Mouse (Mus musculus) left cerebral cortex, postnatal 36 days (tissue): ENCODE results near the gene Grik2. TPM values are rescaled to one million over a fixed set of nuclear protein-coding genes. Genes with fewer than 3 reads are reported as not detected.
A peak's percentile ranks its signal among the peaks of the same experiment; 100 is the strongest.

Experiments used
- DNase-seq, 2 experiments: peaks; one replicate each; pipeline ENCODE4 v3.0.0; 2021 to 2022; ENCODE audit warnings: low spot score in 2 of 2, mixed read lengths in 1 of 2
- intact Hi-C: fragments of 180-260 bp; cut with DNase I; formaldehyde crosslinking; loops from one replicate; pipeline ENCODE4 v1.15.1; 2025
- total RNA-seq, 2 experiments: library from RNA; stranded (reverse); gene quantifications; 2 replicates each; pipeline ENCODE4 v1.2.3; 2021

Gene Grik2
- total RNA-seq, 2 experiments from 2014 or later = 57.3 to 76.4 TPM

- DNase-seq = no peak
- intact Hi-C loops = no loop called here
Measured at GRCm38 (mm10) chr10:49716856-49717255, 71.7 kb downstream of the Grik2 start.

DNA sequence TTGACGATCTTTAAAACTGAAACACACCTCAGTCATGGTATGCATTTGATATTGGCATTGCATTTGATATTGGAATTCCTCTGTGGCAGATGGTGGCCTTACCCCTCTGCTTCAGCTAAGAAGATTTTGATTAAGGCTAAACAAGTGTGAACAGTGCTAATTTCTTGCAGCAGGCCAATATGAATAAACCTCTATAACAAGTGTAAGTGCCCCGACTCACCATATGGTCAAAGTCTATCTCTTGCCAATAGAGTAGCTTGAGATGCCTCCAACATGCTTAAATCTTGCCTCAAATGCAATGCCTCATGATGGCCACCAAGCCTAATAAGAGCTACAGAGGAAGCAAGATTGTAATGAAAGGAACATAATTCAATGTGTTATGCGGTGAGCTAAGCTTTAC, 78.8 kb downstream of the Grik2 start:
- no peak for DNase-seq
- intact Hi-C loops = no loop called here

DNA sequence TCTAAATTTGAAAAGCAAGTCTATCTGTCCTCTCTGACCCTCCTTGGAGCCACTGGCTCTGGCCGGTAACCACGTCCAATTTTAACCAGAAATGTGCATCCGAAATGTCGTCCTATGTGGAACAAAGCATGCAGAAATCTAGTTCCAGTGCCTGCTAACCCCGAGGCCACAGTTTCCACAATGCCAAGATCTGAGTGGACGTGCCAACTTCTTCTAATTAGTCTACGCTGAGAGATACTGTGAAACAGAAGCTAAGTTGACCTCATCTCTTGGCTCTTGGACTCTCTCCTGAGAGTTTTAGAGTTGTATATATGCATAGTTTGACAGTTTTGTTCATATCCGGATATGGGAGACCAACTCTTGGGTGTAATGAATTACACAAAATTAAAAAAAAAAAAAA, 84.1 kb downstream of the Grik2 start:
- DNase-seq = no peak
- intact Hi-C loops = no loop called here

DNA sequence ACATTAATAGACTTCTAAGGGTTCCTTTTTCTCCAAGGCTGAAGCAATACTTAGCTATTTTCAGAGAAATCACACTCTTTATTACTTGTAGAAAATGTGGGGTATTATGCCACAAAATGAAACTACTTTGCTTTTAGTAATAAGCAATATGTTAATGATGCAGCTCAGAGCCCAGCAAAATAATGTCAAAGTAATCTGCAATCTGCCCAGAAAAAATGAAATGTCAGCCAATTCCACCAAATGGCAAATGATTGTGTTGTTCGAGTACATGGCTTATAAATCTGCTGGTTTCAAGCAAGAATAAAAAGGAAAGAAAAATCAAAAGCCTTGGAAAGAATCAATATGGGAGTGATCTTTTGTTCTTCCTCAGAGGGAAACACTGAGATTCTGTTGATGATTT, 136.2 kb downstream of the Grik2 start:
- intact Hi-C loops = no loop called here
- DNase-seq = no peak

- intact Hi-C loops = no loop called here
Measured at GRCm38 (mm10) chr10:49647116-49647515, 141.4 kb downstream of the Grik2 start.

GRCm38 (mm10) chr10:49639901-49640300, 148.7 kb downstream of the Grik2 start:
- intact Hi-C loops = no loop called here

More at GRCm38 (mm10) chr10:49647116-49647515, 141.4 kb downstream of the Grik2 start:
- DNase-seq = no peak

GRCm38 (mm10) chr10:49623951-49624350, 164.6 kb downstream of the Grik2 start:
- intact Hi-C loops = no loop called here
- DNase-seq = no peak

More at GRCm38 (mm10) chr10:49639901-49640300, 148.7 kb downstream of the Grik2 start:
- no peak for DNase-seq

DNA sequence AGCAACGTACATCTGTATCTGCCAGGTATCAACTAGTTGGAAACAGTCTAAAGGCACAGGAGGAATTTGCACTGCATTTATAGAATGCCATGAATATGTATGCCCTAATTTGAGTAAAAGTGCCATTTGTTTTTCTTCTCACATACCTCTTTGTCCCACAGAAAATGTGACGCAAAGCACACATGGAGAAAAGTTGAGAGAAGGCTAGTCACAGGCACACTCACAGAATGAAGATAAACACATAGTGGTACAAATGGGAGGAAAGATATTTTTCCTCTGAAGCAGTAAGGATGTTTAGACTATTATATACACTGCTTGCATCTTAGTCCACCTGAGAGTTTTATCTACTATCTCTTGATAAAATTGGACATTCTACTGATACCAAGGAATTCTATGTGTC, 190.9 kb downstream of the Grik2 start:
- no peak for DNase-seq
- intact Hi-C loops = no loop called here

DNA sequence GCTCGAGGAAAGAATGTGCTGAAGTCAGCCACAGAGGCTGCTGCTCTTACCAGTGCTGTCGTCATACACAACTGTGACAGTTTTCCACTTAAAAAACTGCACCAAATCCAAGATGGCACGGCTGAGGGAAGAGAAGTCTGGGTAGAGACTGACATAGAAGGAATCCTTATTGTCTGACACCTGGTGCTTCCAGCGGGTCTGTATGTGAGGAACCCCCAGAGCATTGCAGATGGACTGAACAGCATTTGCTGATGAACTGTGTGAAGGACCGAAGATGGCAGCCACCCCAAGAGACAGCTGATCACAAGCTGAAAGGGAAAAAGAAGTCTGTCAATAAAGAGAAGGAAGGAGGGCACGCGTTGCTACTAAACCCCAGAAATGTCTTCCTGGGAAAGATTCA, 215.1 kb downstream of the Grik2 start:
- DNase-seq = no peak
- intact Hi-C loops = no loop called here

DNA sequence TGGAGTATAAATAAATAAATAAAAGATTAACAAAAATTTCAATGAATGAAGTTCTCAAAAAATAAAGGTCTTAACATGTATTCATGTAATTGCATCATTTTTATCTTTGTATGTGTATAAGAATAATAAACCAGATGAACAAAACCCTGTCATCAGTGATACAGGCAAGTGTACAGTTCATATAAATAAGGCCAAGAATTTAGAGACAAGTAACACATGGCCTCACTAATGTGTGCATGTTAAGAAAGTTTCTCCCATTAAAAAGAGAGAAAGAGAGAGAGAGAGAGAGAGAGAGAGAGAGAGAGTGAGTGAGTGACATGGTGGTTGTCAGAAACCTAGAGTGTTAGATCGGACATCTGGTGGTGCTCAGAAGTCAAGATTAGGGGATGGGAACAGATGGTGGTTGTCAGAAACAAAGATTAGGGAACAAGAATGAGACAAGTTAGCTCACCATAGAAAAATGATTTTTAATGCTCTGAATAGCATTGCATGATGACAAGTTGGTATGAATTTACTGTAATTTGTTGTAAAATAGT, 228.6 kb downstream of the Grik2 start:
- intact Hi-C loops = no loop called here
- no peak for DNase-seq

DNA sequence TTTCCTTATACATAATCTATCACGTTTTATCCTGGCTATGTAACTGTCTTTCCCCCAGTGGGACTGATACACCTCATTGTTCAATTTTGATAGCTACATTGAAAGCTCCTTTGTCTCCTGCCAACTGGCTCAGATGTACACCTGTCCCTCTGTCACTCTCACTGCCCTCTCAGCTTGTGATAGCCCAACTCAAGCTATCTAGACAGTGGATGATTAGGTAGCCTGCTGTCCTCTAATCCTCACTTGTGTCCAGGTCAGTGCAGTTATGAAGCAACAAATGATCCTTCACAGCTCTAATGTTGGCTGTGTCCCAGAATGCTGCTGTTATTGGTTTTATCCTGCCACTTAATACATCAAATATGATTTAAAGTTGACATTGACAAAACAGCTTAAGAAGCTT, 246.3 kb downstream of the Grik2 start:
- DNase-seq = no peak
- intact Hi-C loops = no loop called here

DNA sequence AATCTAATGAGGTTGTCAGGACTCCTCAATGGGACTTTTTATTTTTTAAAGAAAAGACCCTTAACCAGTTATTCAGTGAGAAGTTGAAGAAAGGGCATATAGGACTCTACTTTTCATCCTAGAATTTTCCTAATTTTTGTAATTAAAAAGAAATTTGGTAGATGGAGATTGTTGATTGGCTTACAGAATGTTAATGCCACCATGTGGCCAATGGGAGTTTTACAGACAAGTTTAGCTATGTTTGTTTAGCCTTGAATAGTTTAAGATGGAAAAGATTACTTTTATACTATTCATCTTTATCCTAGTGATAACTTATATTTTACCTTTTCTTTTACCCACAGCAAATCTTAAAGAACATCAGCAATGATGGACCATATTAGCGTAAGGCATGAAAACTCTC, 268.8 kb downstream of the Grik2 start:
- intact Hi-C loops = no loop called here
- no peak for DNase-seq

- no peak for DNase-seq
- intact Hi-C loops = no loop called here
Measured at GRCm38 (mm10) chr10:49500628-49501027, 287.9 kb downstream of the Grik2 start.

DNA sequence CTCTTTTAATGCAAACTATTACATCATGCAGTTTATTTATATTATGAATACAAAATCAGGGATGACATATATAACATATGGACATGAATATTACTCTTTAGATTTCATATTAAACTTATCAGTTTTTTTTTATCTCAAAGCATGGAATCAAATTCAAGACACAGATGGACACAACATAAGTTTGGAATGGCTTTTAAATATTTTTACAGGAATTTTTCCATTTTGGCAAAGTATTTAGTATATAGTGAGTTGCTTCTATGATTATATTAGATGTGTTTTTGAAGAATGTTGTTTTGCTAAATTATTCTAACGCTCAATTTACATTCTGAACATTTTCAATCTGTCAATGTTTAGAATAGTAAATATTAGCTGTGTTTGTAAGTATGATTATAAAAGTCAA, 291.3 kb downstream of the Grik2 start:
- intact Hi-C loops = no loop called here
- DNase-seq = no peak

GRCm38 (mm10) chr10:49481439-49481838, 307.1 kb downstream of the Grik2 start:
- DNase-seq = no peak
- intact Hi-C loops = no loop called here

GRCm38 (mm10) chr10:49480085-49480749, 308.3 kb downstream of the Grik2 start:
- intact Hi-C loops = no loop called here
- no peak for DNase-seq

DNA sequence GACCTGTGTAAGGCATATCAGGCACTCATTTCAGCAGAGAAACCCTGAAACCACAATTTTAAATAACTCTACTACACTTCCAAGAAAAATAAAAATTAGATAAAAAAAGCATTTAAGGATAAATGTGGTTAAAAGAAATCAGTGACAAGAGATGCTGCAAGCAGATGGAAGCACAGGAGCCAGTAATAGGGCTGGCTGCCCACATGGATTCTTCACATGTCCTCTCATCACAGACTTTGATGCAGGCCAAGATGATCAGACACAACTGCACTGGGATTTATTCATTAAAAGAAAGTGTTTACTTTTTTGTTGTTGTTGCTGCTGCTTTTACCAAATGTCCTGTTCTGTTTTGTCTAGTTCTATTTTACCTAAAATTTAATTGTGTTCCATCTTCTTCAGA, 315.0 kb downstream of the Grik2 start:
- DNase-seq = no peak
- intact Hi-C loops = no loop called here

- DNase-seq = no peak
- intact Hi-C loops = no loop called here
Measured at GRCm38 (mm10) chr10:49456791-49457190, 331.8 kb downstream of the Grik2 start.

DNA sequence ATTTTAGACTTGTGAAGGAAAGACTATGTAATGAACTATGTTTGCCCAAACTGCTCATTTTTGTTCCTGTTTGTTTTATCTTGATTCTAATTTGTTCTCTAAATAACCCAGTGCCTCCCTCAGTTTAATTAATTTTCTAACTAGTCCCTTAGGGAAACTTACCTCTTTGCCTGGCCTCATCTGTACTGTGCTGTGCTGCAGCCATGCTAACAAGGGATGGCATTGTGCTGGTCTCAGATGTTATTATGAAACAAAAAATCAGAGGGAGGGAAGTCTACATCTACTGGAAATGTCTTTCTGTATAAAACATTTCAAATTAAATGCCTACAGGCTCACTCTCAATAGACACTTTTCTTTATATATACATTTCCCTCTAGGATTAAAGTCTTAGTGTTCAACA, 335.0 kb downstream of the Grik2 start:
- intact Hi-C loops = no loop called here

DNA sequence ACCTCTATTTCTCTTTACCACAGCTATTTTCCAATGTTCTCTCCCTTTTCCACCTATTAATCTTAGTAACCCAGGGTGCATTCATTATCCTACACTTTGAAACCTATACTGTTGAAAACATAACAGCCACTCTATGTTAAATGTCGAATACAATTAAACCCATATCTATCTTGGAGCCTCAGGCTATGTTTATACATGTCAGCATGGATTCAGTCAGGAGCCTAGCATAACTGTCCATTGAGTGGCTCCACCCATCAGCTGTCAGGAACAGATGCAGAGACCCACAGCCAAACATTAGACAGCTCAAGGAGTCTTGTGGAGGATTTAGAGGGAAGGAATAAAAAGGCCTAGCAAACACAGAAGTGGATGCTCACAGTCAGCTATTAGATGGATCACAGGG, 347.2 kb downstream of the Grik2 start:
- intact Hi-C loops = no loop called here
- DNase-seq = no peak

More for the DNA sequence above, 335.0 kb downstream of the Grik2 start:
- no peak for DNase-seq

- DNase-seq = no peak
- intact Hi-C loops = no loop called here
Measured at GRCm38 (mm10) chr10:49437057-49437456, 351.5 kb downstream of the Grik2 start.

DNA sequence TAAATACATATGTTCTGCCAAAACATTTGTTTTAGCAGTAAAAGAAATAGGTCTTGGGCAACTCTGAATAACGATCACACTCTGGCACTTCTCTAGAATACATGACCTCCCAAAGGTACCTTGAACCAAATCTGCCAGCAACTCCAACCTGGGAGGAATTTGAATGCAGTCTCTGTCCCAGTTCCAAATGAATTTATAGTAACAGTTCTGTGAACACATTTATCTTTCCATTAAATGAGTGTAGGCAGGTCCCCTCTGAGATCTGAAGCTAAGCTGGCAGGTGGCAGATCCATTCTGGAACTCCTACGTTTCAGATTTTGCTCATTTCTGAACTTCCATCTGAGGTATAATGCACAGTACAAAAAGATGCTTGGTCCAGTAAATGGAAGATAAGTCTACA, 352.3 kb downstream of the Grik2 start:
- peak in 1 of 2 experiments; percentile 24 for DNase-seq
- intact Hi-C loops = no loop called here
